Mouse (Mus musculus): ENCODE results near the gene Ereg. TPM values are rescaled to one million over a fixed set of nuclear protein-coding genes. Genes with fewer than 3 reads are reported as not detected.

Gene Ereg
- polyA plus RNA-seq, 1 experiment, result 0.15 TPM

- Histone ChIP-seq H3K27ac (ENCODE audit: insufficient read depth, low read length) (no peak overlapping the region), H3K4me1 (ENCODE audit: control insufficient read depth, insufficient read depth, low read length) (no peaks in the 10 kb centered on the region), H3K27me3 (ENCODE audit: control insufficient read depth, insufficient read depth, low read length, poor library complexity, severe bottlenecking) (no peaks in the 10 kb centered on the region; the same call in 1 of the 2 replicates), H3K9me3 (replicated peaks; ENCODE audit: control insufficient read depth, insufficient read depth, low read length, poor library complexity, severe bottlenecking) (no peaks in the 10 kb centered on the region), H3K4me3 (ENCODE audit: low read depth, low read length) (no peak overlapping the region), H3K36me3 (ENCODE audit: control insufficient read depth, insufficient read depth, low read length, poor library complexity, severe bottlenecking) (no peaks in the 10 kb centered on the region), H3K9ac (ENCODE audit: low read depth, poor library complexity, severe bottlenecking) (no peak overlapping the region)
- TF ChIP-seq EP300 (IDR thresholded peaks at IDR 0.05; ENCODE audit: insufficient read depth, low read depth, low read length), result no peak
- no peak for TF ChIP-seq CTCF (IDR thresholded peaks at IDR 0.05; ENCODE audit: low read depth, low read length)
- TF ChIP-seq POLR2A (IDR thresholded peaks at IDR 0.05; ENCODE audit: insufficient read depth, low read length), result no peak
Observed at GRCm38 (mm10) chr5:91111019-91111418, 36.6 kb downstream of the Ereg start.

- TF ChIP-seq EP300 (IDR thresholded peaks at IDR 0.05; ENCODE audit: insufficient read depth, low read depth, low read length) (no peak), CTCF (IDR thresholded peaks at IDR 0.05; ENCODE audit: low read depth, low read length) (no peak), POLR2A (IDR thresholded peaks at IDR 0.05; ENCODE audit: insufficient read depth, low read length) (no peak)
- no peak overlapping the region for H3K27ac ChIP-seq (ENCODE audit: insufficient read depth, low read length)
- H3K4me1 ChIP-seq (ENCODE audit: control insufficient read depth, insufficient read depth, low read length), result no peaks in the 10 kb centered on the region
- no peaks in the 10 kb centered on the region for H3K36me3 ChIP-seq (ENCODE audit: control insufficient read depth, insufficient read depth, low read length, poor library complexity, severe bottlenecking)
- no peak overlapping the region for H3K4me3 ChIP-seq (ENCODE audit: low read depth, low read length)
- no peaks in the 10 kb centered on the region for H3K9me3 ChIP-seq (replicated peaks; ENCODE audit: control insufficient read depth, insufficient read depth, low read length, poor library complexity, severe bottlenecking)
- no peaks in the 10 kb centered on the region; the same call in 1 of the 2 replicates for H3K27me3 ChIP-seq (ENCODE audit: control insufficient read depth, insufficient read depth, low read length, poor library complexity, severe bottlenecking)
- no peak overlapping the region for H3K9ac ChIP-seq (ENCODE audit: low read depth, poor library complexity, severe bottlenecking)
Observed at GRCm38 (mm10) chr5:91113967-91114366, 39.5 kb downstream of the Ereg start.

GRCm38 (mm10) chr5:91114574-91114973 lies 40.2 kb downstream of the Ereg start:
- Histone ChIP-seq H3K4me1 (ENCODE audit: control insufficient read depth, insufficient read depth, low read length) (no peaks in the 10 kb centered on the region), H3K4me3 (ENCODE audit: low read depth, low read length) (no peak overlapping the region), H3K27ac (ENCODE audit: insufficient read depth, low read length) (no peak overlapping the region), H3K36me3 (ENCODE audit: control insufficient read depth, insufficient read depth, low read length, poor library complexity, severe bottlenecking) (no peaks in the 10 kb centered on the region), H3K9ac (ENCODE audit: low read depth, poor library complexity, severe bottlenecking) (no peak overlapping the region), H3K9me3 (replicated peaks; ENCODE audit: control insufficient read depth, insufficient read depth, low read length, poor library complexity, severe bottlenecking) (no peaks in the 10 kb centered on the region), H3K27me3 (ENCODE audit: control insufficient read depth, insufficient read depth, low read length, poor library complexity, severe bottlenecking) (no peaks in the 10 kb centered on the region)
- TF ChIP-seq CTCF (IDR thresholded peaks at IDR 0.05; ENCODE audit: low read depth, low read length) (no peak), EP300 (IDR thresholded peaks at IDR 0.05; ENCODE audit: insufficient read depth, low read depth, low read length) (no peak), POLR2A (IDR thresholded peaks at IDR 0.05; ENCODE audit: insufficient read depth, low read length) (no peak)

GRCm38 (mm10) chr5:91118618-91119017 lies 44.2 kb downstream of the Ereg start:
- H3K9ac ChIP-seq (ENCODE audit: low read depth, poor library complexity, severe bottlenecking), result no peak overlapping the region
- H3K36me3 ChIP-seq (ENCODE audit: control insufficient read depth, insufficient read depth, low read length, poor library complexity, severe bottlenecking), result no peaks in the 10 kb centered on the region
- H3K4me1 ChIP-seq (ENCODE audit: control insufficient read depth, insufficient read depth, low read length), result no peaks in the 10 kb centered on the region
- no peak for TF ChIP-seq EP300 (IDR thresholded peaks at IDR 0.05; ENCODE audit: insufficient read depth, low read depth, low read length)
- TF ChIP-seq POLR2A (IDR thresholded peaks at IDR 0.05; ENCODE audit: insufficient read depth, low read length), result no peak
- TF ChIP-seq CTCF (IDR thresholded peaks at IDR 0.05; ENCODE audit: low read depth, low read length), result no peak
- H3K4me3 ChIP-seq (ENCODE audit: low read depth, low read length), result no peak overlapping the region
- H3K27ac ChIP-seq (ENCODE audit: insufficient read depth, low read length), result no peak overlapping the region
- H3K27me3 ChIP-seq (ENCODE audit: control insufficient read depth, insufficient read depth, low read length, poor library complexity, severe bottlenecking), result no peaks in the 10 kb centered on the region
- H3K9me3 ChIP-seq (replicated peaks; ENCODE audit: control insufficient read depth, insufficient read depth, low read length, poor library complexity, severe bottlenecking), result no peaks in the 10 kb centered on the region

GRCm38 (mm10) chr5:91123404-91123803 lies 49.0 kb downstream of the Ereg start:
- H3K4me1 ChIP-seq (ENCODE audit: control insufficient read depth, insufficient read depth, low read length), result no peaks in the 10 kb centered on the region
- no peak for TF ChIP-seq POLR2A (IDR thresholded peaks at IDR 0.05; ENCODE audit: insufficient read depth, low read length)
- no peak for TF ChIP-seq EP300 (IDR thresholded peaks at IDR 0.05; ENCODE audit: insufficient read depth, low read depth, low read length)
- no peak for TF ChIP-seq CTCF (IDR thresholded peaks at IDR 0.05; ENCODE audit: low read depth, low read length)
- H3K27me3 ChIP-seq (ENCODE audit: control insufficient read depth, insufficient read depth, low read length, poor library complexity, severe bottlenecking), result no peaks in the 10 kb centered on the region
- no peak overlapping the region for H3K9ac ChIP-seq (ENCODE audit: low read depth, poor library complexity, severe bottlenecking)
- H3K9me3 ChIP-seq (replicated peaks; ENCODE audit: control insufficient read depth, insufficient read depth, low read length, poor library complexity, severe bottlenecking), result no peaks in the 10 kb centered on the region
- H3K27ac ChIP-seq (ENCODE audit: insufficient read depth, low read length), result no peak overlapping the region
- no peaks in the 10 kb centered on the region for H3K36me3 ChIP-seq (ENCODE audit: control insufficient read depth, insufficient read depth, low read length, poor library complexity, severe bottlenecking)
- H3K4me3 ChIP-seq (ENCODE audit: low read depth, low read length), result no peak overlapping the region

GRCm38 (mm10) chr5:91124140-91124539 lies 49.7 kb downstream of the Ereg start:
- no peak for TF ChIP-seq EP300 (IDR thresholded peaks at IDR 0.05; ENCODE audit: insufficient read depth, low read depth, low read length)
- TF ChIP-seq CTCF (IDR thresholded peaks at IDR 0.05; ENCODE audit: low read depth, low read length), result no peak
- no peak for TF ChIP-seq POLR2A (IDR thresholded peaks at IDR 0.05; ENCODE audit: insufficient read depth, low read length)
- H3K36me3 ChIP-seq (ENCODE audit: control insufficient read depth, insufficient read depth, low read length, poor library complexity, severe bottlenecking), result no peaks in the 10 kb centered on the region
- no peaks in the 10 kb centered on the region for H3K9me3 ChIP-seq (replicated peaks; ENCODE audit: control insufficient read depth, insufficient read depth, low read length, poor library complexity, severe bottlenecking)
- no peaks in the 10 kb centered on the region for H3K27me3 ChIP-seq (ENCODE audit: control insufficient read depth, insufficient read depth, low read length, poor library complexity, severe bottlenecking)
- no peak overlapping the region for H3K27ac ChIP-seq (ENCODE audit: insufficient read depth, low read length)
- H3K9ac ChIP-seq (ENCODE audit: low read depth, poor library complexity, severe bottlenecking), result no peak overlapping the region
- no peak overlapping the region for H3K4me3 ChIP-seq (ENCODE audit: low read depth, low read length)
- H3K4me1 ChIP-seq (ENCODE audit: control insufficient read depth, insufficient read depth, low read length), result no peaks in the 10 kb centered on the region

Data from ES-Bruce4 (cell line).